Mouse (Mus musculus): ENCODE measurements around the gene Tcp10c.
"Not testable (repeated sequence)": the region's sequence is repeated elsewhere in the genome, so short reads cannot be mapped to it uniquely, and the experiment has no call there.

GRCm38 (mm10) chr17:13370746-13371145 is 16.4 kb downstream of the Tcp10c start:
- not testable (repeated sequence) for TF ChIP-seq CTCF (IDR thresholded peaks at IDR 0.05; ENCODE audit: extremely low read depth, insufficient read length, insufficient replicate concordance, low read depth, low read length); POLR2A (IDR thresholded peaks at IDR 0.05; ENCODE audit: low read depth, low read length)

Data from small intestine, adult 2 months (tissue).